Mouse (Mus musculus) limb, embryonic 14.5 days (tissue): ENCODE measurements at regions not wholly inside any gene's neighbourhood (a gene's known extent, or its start where the extent isn't known, plus 50 kb on each side); places are given as distances from the start of the nearest gene placed in this dataset.

ENCODE experiments used
- ATAC-seq: fragments of 200-750 bp; cut with Nextera tagmentation; 2 replicates; pipeline ENCODE4 v1.8.0; 2017; ENCODE audit warnings: low read depth, moderate number of reproducible peaks, moderate TSS enrichment; ENCODE audit not compliant: low FRiP score
- DNase-seq: peaks from one replicate; pipeline ENCODE4 v3.0.0-alpha.2; 2015; ENCODE audit warnings: low spot score
- H3K27ac ChIP-seq: fragments of 300-500 bp; sonication (generic); replicated peaks from 2 replicates; pipeline ENCODE4 v1.5.1; 2014; ENCODE audit warnings: low read depth, mild to moderate bottlenecking, low read length, moderate library complexity, mixed read lengths
- H3K27me3 ChIP-seq: fragments of 300-500 bp; sonication (generic); 2 replicates; pipeline ENCODE4 v1.6.1; 2014; ENCODE audit warnings: low read length, mixed read lengths; ENCODE audit not compliant: control insufficient read depth, insufficient read depth
- H3K36me3 ChIP-seq: fragments of 300-500 bp; sonication (generic); 2 replicates; pipeline ENCODE4 v1.6.1; 2014; ENCODE audit warnings: mild to moderate bottlenecking, low read length, moderate library complexity, mixed read lengths; ENCODE audit not compliant: control insufficient read depth, insufficient read depth
- H3K4me1 ChIP-seq: fragments of 300-500 bp; sonication (generic); 2 replicates; pipeline ENCODE4 v1.6.1; 2014; ENCODE audit warnings: antibody characterized with exemption, low read length, mixed read lengths; ENCODE audit not compliant: control insufficient read depth, insufficient read depth
- H3K4me2 ChIP-seq: fragments of 300-500 bp; sonication (generic); replicated peaks from 2 replicates; pipeline ENCODE4 v1.6.1; 2014; ENCODE audit warnings: low read depth, mild to moderate bottlenecking, low read length, moderate library complexity; ENCODE audit not compliant: severe bottlenecking
- H3K4me3 ChIP-seq: fragments of 300-500 bp; sonication (generic); replicated peaks from 2 replicates; pipeline ENCODE4 v1.5.1; 2014; ENCODE audit warnings: low read length
- H3K9ac ChIP-seq: fragments of 300-500 bp; sonication (generic); 2 replicates; pipeline ENCODE4 v1.6.1; 2014; ENCODE audit warnings: mild to moderate bottlenecking, low read depth, low read length, moderate library complexity; ENCODE audit not compliant: severe bottlenecking
- H3K9me3 ChIP-seq: fragments of 300-500 bp; sonication (generic); 2 replicates; pipeline ENCODE4 v1.6.1; 2016; ENCODE audit warnings: low read length; ENCODE audit not compliant: control insufficient read depth
- POLR2A ChIP-seq: fragments of 200-500 bp; IDR thresholded peaks from 2 replicates; pipeline ENCODE4 v1.8.0; 2012; ENCODE audit warnings: inconsistent platforms, mild to moderate bottlenecking, moderate library complexity, borderline replicate concordance; ENCODE audit not compliant: insufficient read depth, insufficient read length; ENCODE audit errors: extremely low read depth
- WGBS: fragments of 180-500 bp; shearing (Covaris S2); extraction: QIAGEN DNeasy Blood & Tissue Kit; methylation state at CpG from one replicate; pipeline ENCODE4 v1.1.7; 2014; 5-methylcytosine and 5-hydroxymethylcytosine counted together

GRCm38 (mm10) chr12:107159126-107159525 lies 329.3 kb upstream of the 3110018I06Rik start:
- Histone ChIP-seq H3K36me3 (no peaks in the 10 kb centered on the region), H3K4me1 (no peaks in the 10 kb centered on the region), H3K9me3 (no peaks in the 10 kb centered on the region), H3K27ac (no peak overlapping the region), H3K4me3 (no peak overlapping the region), H3K4me2 (no peak overlapping the region), H3K27me3 (peaks cover 13% of the 10 kb centered on the region; the same call in 1 of the 2 replicates), H3K9ac (no peak overlapping the region)
- TF ChIP-seq POLR2A: no peak
- WGBS: 60% methylated on average over 5 of the region's 5 CpGs
- ATAC-seq: no peak
- no peak for DNase-seq

- WGBS: 12% methylated on average over 7 of the region's 7 CpGs
- Histone ChIP-seq H3K4me3 (no peak overlapping the region), H3K4me1 (no peaks in the 10 kb centered on the region), H3K9ac (no peak overlapping the region), H3K36me3 (no peaks in the 10 kb centered on the region), H3K27me3 (peaks cover 15% of the 10 kb centered on the region; the same call in 1 of the 2 replicates), H3K27ac (no peak overlapping the region), H3K9me3 (no peaks in the 10 kb centered on the region), H3K4me2 (no peak overlapping the region)
- ATAC-seq (no peak), DNase-seq (no peak)
- no peak for TF ChIP-seq POLR2A
Observed at GRCm38 (mm10) chr12:107160137-107160536, 328.3 kb upstream of the 3110018I06Rik start.

GRCm38 (mm10) chr12:107160628-107161027 lies 327.8 kb upstream of the 3110018I06Rik start:
- WGBS: 47% methylated on average over 6 of the region's 6 CpGs
- ATAC-seq: no peak
- DNase-seq: no peak
- Histone ChIP-seq H3K27ac (no peak overlapping the region), H3K4me3 (no peak overlapping the region), H3K27me3 (peaks cover 15% of the 10 kb centered on the region; the same call in 1 of the 2 replicates), H3K36me3 (no peaks in the 10 kb centered on the region), H3K4me1 (no peaks in the 10 kb centered on the region), H3K9ac (no peak overlapping the region), H3K9me3 (no peaks in the 10 kb centered on the region), H3K4me2 (no peak overlapping the region)
- TF ChIP-seq POLR2A: no peak

- TF ChIP-seq POLR2A: no peak
- Histone ChIP-seq H3K27me3 (no peaks in the 10 kb centered on the region), H3K4me1 (no peaks in the 10 kb centered on the region), H3K36me3 (no peaks in the 10 kb centered on the region), H3K9ac (no peak overlapping the region), H3K4me2 (no peak overlapping the region), H3K4me3 (no peak overlapping the region), H3K9me3 (no peaks in the 10 kb centered on the region), H3K27ac (no peak overlapping the region)
- WGBS: 58% methylated on average over 7 of the region's 7 CpGs
- DNase-seq (no peak), ATAC-seq (no peak)
Observed at GRCm38 (mm10) chr12:107170926-107171325, 317.5 kb upstream of the 3110018I06Rik start.

- no peak for DNase-seq
- TF ChIP-seq POLR2A: no peak
- H3K27me3 ChIP-seq: no peaks in the 10 kb centered on the region
- no peaks in the 10 kb centered on the region for H3K9me3 ChIP-seq
- no peak for ATAC-seq
- no peaks in the 10 kb centered on the region for H3K4me1 ChIP-seq
- no peak overlapping the region for H3K4me2 ChIP-seq
- H3K36me3 ChIP-seq: no peaks in the 10 kb centered on the region
- H3K27ac ChIP-seq: no peak overlapping the region
- H3K4me3 ChIP-seq: no peak overlapping the region
- H3K9ac ChIP-seq: no peak overlapping the region
- WGBS: 79% methylated on average over 15 of the region's 15 CpGs
Observed at GRCm38 (mm10) chr12:107171676-107172075, 316.8 kb upstream of the 3110018I06Rik start.

GRCm38 (mm10) chr12:107178676-107179075 lies 309.8 kb upstream of the 3110018I06Rik start:
- TF ChIP-seq POLR2A: no peak
- Histone ChIP-seq H3K36me3 (no peaks in the 10 kb centered on the region), H3K27me3 (no peaks in the 10 kb centered on the region), H3K4me3 (no peak overlapping the region), H3K4me1 (no peaks in the 10 kb centered on the region), H3K9me3 (no peaks in the 10 kb centered on the region), H3K27ac (no peak overlapping the region), H3K4me2 (no peak overlapping the region), H3K9ac (no peak overlapping the region)
- ATAC-seq (no peak), DNase-seq (no peak)
- WGBS: 69% methylated on average over 6 of the region's 6 CpGs
